Mouse (Mus musculus): ENCODE results near the gene Ctcfl. TPM values are rescaled to one million over a fixed set of nuclear protein-coding genes. Genes with fewer than 3 reads are reported as not detected.

Gene Ctcfl
- total RNA-seq, 1 experiment = 8.9 TPM

DNA sequence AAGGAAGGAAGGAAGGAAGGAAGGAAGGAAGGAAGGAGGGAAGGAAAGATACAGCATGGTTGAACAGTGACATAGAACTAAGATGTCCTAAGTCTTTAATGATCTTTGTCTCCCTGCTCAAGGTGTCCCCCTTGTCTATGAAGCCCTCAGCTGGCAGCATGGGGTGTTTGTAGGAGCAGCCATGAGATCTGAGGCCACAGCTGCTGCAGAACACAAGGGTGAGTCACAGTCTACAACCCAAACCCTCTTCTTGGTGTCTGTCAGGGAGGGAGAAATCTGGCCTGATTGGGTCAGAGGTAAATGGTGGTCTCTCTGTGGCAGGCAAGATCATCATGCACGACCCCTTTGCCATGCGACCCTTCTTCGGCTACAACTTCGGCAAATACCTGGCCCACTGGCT, 38.5 kb upstream of the Ctcfl start:
- H3K27ac ChIP-seq (ENCODE audit: insufficient read depth, low read depth, low read length, poor library complexity, severe bottlenecking) = no peak overlapping the region

DNA sequence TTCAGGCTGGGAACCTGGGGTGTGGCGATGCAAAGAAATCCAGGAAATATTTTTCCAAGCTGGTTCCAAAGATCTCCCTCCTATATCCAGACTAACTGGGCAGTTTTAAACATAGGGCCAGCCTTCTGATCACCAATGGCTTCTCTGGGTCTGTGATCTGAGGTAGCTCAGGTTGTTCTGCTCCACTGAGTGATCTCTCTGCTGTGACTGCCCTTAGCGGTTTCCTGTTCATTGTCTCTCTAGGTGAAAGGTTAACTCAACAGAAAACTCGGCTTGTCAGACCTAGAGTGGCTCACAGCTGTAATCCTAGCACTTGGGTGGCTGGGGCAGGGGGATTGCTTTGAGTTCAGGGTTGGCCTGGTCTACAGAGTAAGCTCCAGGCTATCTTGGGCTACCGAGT, 38.1 kb upstream of the Ctcfl start:
- no peak for DNase-seq (ENCODE audit: low read depth, low spot score)
- TF ChIP-seq CHD2 (IDR thresholded peaks at IDR 0.05; ENCODE audit: low read depth, low read length) (no peak), HCFC1 (IDR thresholded peaks at IDR 0.05; ENCODE audit: borderline replicate concordance, insufficient read depth, low read length) (no peak), ZNF384 (IDR thresholded peaks at IDR 0.05; ENCODE audit: low read depth, low read length) (no peak), ZC3H11A (IDR thresholded peaks at IDR 0.05; ENCODE audit: borderline replicate concordance, low read depth, low read length) (no peak), MAFK (IDR thresholded peaks at IDR 0.05; ENCODE audit: insufficient read depth, low read depth, low read length) (no peak)
- Histone ChIP-seq H3K9me3 (ENCODE audit: control insufficient read depth, insufficient read depth, low read depth, low read length) (no peaks in the 10 kb centered on the region), H3K36me3 (ENCODE audit: control insufficient read depth, insufficient read depth, low read length, poor library complexity, severe bottlenecking) (no peaks in the 10 kb centered on the region), H3K4me1 (ENCODE audit: control insufficient read depth in 2 of 2, insufficient read depth in 2 of 2, low read length in 2 of 2, poor library complexity in 1 of 2) (peaks cover 0 to 4% of the 10 kb centered on the region in 2 experiments; a peak in 1 of 4 replicates), H3K9ac (ENCODE audit: insufficient read depth, low read depth, low read length, poor library complexity, severe bottlenecking) (no peak overlapping the region), H3K4me3 (ENCODE audit: insufficient read depth in 1 of 2, low read depth in 1 of 2, low read length in 2 of 2, poor library complexity in 1 of 2, severe bottlenecking in 1 of 2) (no peak overlapping the region), H3K27ac (ENCODE audit: insufficient read depth, low read depth, low read length, poor library complexity, severe bottlenecking) (no peak overlapping the region)
- in situ Hi-C loops (cut with MboI; ENCODE audit: low sequenced_read_pairs in 2 of 2, unreplicated experiment in 2 of 2) = no loop called here

More for the DNA sequence above, 38.5 kb upstream of the Ctcfl start:
- Histone ChIP-seq H3K9ac (ENCODE audit: insufficient read depth, low read depth, low read length, poor library complexity, severe bottlenecking) (no peak overlapping the region), H3K36me3 (ENCODE audit: control insufficient read depth, insufficient read depth, low read length, poor library complexity, severe bottlenecking) (no peaks in the 10 kb centered on the region), H3K4me1 (ENCODE audit: control insufficient read depth in 2 of 2, insufficient read depth in 2 of 2, low read length in 2 of 2, poor library complexity in 1 of 2) (peaks cover 0 to 4% of the 10 kb centered on the region in 2 experiments; a peak in 1 of 4 replicates), H3K4me3 (ENCODE audit: insufficient read depth in 1 of 2, low read depth in 1 of 2, low read length in 2 of 2, poor library complexity in 1 of 2, severe bottlenecking in 1 of 2) (no peak overlapping the region), H3K9me3 (ENCODE audit: control insufficient read depth, insufficient read depth, low read depth, low read length) (no peaks in the 10 kb centered on the region)
- no peak for TF ChIP-seq ZNF384 (IDR thresholded peaks at IDR 0.05; ENCODE audit: low read depth, low read length)
- TF ChIP-seq ZC3H11A (IDR thresholded peaks at IDR 0.05; ENCODE audit: borderline replicate concordance, low read depth, low read length) = no peak
- no peak for TF ChIP-seq MAFK (IDR thresholded peaks at IDR 0.05; ENCODE audit: insufficient read depth, low read depth, low read length)
- no peak for TF ChIP-seq CHD2 (IDR thresholded peaks at IDR 0.05; ENCODE audit: low read depth, low read length)
- no peak for TF ChIP-seq HCFC1 (IDR thresholded peaks at IDR 0.05; ENCODE audit: borderline replicate concordance, insufficient read depth, low read length)
- in situ Hi-C loops (cut with MboI; ENCODE audit: low sequenced_read_pairs in 2 of 2, unreplicated experiment in 2 of 2) = no loop called here
- DNase-seq (ENCODE audit: low read depth, low spot score) = no peak

DNA sequence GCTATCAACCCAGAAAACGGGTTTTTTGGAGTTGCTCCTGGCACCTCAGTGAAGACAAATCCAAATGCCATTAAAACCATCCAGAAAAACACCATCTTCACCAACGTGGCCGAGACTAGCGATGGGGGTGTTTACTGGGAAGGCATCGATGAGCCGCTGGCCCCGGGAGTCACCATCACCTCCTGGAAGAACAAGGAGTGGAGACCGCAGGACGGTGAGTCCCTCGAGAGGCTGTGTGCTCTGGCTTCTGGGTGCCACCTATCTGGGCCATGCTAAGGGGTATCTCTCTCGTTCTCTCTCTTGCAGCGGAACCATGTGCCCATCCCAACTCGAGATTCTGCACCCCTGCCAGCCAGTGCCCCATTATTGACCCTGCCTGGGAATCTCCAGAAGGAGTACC, 37.6 kb upstream of the Ctcfl start:
- no peak overlapping the region for H3K9ac ChIP-seq (ENCODE audit: insufficient read depth, low read depth, low read length, poor library complexity, severe bottlenecking)
- no peak overlapping the region for H3K27ac ChIP-seq (ENCODE audit: insufficient read depth, low read depth, low read length, poor library complexity, severe bottlenecking)
- H3K36me3 ChIP-seq (ENCODE audit: control insufficient read depth, insufficient read depth, low read length, poor library complexity, severe bottlenecking) = no peaks in the 10 kb centered on the region
- H3K4me3 ChIP-seq (ENCODE audit: insufficient read depth in 1 of 2, low read depth in 1 of 2, low read length in 2 of 2, poor library complexity in 1 of 2, severe bottlenecking in 1 of 2) = no peak overlapping the region
- peaks cover 0 to 4% of the 10 kb centered on the region in 2 experiments; a peak in 1 of 4 replicates for H3K4me1 ChIP-seq (ENCODE audit: control insufficient read depth in 2 of 2, insufficient read depth in 2 of 2, low read length in 2 of 2, poor library complexity in 1 of 2)
- DNase-seq (ENCODE audit: low read depth, low spot score) = no peak
- in situ Hi-C loops (cut with MboI; ENCODE audit: low sequenced_read_pairs in 2 of 2, unreplicated experiment in 2 of 2) = no loop called here
- no peaks in the 10 kb centered on the region for H3K9me3 ChIP-seq (ENCODE audit: control insufficient read depth, insufficient read depth, low read depth, low read length)
- TF ChIP-seq ZNF384 (IDR thresholded peaks at IDR 0.05; ENCODE audit: low read depth, low read length) (no peak), CHD2 (IDR thresholded peaks at IDR 0.05; ENCODE audit: low read depth, low read length) (no peak), ZC3H11A (IDR thresholded peaks at IDR 0.05; ENCODE audit: borderline replicate concordance, low read depth, low read length) (no peak), MAFK (IDR thresholded peaks at IDR 0.05; ENCODE audit: insufficient read depth, low read depth, low read length) (no peak)

DNA sequence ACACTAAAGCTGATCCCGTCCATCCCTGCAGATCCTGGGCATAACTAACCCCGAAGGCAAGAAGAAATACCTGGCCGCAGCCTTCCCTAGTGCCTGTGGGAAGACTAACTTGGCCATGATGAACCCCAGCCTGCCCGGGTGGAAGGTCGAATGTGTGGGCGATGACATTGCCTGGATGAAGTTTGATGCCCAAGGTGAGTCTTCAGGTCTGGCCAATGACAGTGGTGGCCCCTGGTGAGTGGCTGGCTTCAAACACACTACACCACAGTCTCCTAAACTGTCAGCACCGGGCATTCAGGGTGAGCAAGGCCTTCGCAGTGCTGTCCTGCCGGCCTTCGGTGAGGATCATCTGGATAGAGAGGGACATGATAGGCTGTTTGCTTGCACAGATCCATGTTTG, 36.6 kb upstream of the Ctcfl start:
- DNase-seq (ENCODE audit: low read depth, low spot score) = no peak
- TF ChIP-seq HCFC1 (IDR thresholded peaks at IDR 0.05; ENCODE audit: borderline replicate concordance, insufficient read depth, low read length) (no peak), ZNF384 (IDR thresholded peaks at IDR 0.05; ENCODE audit: low read depth, low read length) (no peak), MAFK (IDR thresholded peaks at IDR 0.05; ENCODE audit: insufficient read depth, low read depth, low read length) (no peak), ZC3H11A (IDR thresholded peaks at IDR 0.05; ENCODE audit: borderline replicate concordance, low read depth, low read length) (no peak), CHD2 (IDR thresholded peaks at IDR 0.05; ENCODE audit: low read depth, low read length) (no peak)
- H3K4me3 ChIP-seq (ENCODE audit: insufficient read depth in 1 of 2, low read depth in 1 of 2, low read length in 2 of 2, poor library complexity in 1 of 2, severe bottlenecking in 1 of 2) = no peak overlapping the region
- peaks cover 0 to 4% of the 10 kb centered on the region in 2 experiments; a peak in 1 of 4 replicates for H3K4me1 ChIP-seq (ENCODE audit: control insufficient read depth in 2 of 2, insufficient read depth in 2 of 2, low read length in 2 of 2, poor library complexity in 1 of 2)
- in situ Hi-C loops (cut with MboI; ENCODE audit: low sequenced_read_pairs in 2 of 2, unreplicated experiment in 2 of 2) = no loop called here
- no peak overlapping the region for H3K27ac ChIP-seq (ENCODE audit: insufficient read depth, low read depth, low read length, poor library complexity, severe bottlenecking)
- H3K36me3 ChIP-seq (ENCODE audit: control insufficient read depth, insufficient read depth, low read length, poor library complexity, severe bottlenecking) = no peaks in the 10 kb centered on the region
- H3K9me3 ChIP-seq (ENCODE audit: control insufficient read depth, insufficient read depth, low read depth, low read length) = no peaks in the 10 kb centered on the region
- H3K9ac ChIP-seq (ENCODE audit: insufficient read depth, low read depth, low read length, poor library complexity, severe bottlenecking) = no peak overlapping the region

DNA sequence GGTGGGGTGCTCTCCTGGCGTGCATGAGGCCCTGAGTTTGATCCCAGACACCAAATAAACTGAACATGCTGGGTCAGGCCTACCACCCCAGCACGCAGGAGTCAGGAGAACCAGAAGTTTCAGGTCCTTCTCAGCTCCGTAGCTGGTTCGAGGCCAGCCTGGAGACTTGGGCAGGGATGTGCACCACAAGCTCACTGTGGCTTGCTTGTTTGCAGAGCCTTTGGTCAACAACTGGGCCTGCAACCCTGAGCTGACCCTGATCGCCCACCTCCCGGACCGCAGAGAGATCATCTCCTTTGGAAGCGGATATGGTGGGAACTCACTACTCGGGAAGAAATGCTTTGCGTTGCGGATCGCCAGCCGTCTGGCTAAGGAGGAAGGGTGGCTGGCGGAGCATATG, 35.6 kb upstream of the Ctcfl start:
- in situ Hi-C loops (cut with MboI; ENCODE audit: low sequenced_read_pairs in 2 of 2, unreplicated experiment in 2 of 2) = no loop called here
- Histone ChIP-seq H3K9me3 (ENCODE audit: control insufficient read depth, insufficient read depth, low read depth, low read length) (no peaks in the 10 kb centered on the region), H3K4me1 (ENCODE audit: control insufficient read depth in 2 of 2, insufficient read depth in 2 of 2, low read length in 2 of 2, poor library complexity in 1 of 2) (peaks cover 0 to 2% of the 10 kb centered on the region in 2 experiments; a peak in 1 of 4 replicates), H3K27ac (ENCODE audit: insufficient read depth, low read depth, low read length, poor library complexity, severe bottlenecking) (no peak overlapping the region), H3K4me3 (ENCODE audit: insufficient read depth in 1 of 2, low read depth in 1 of 2, low read length in 2 of 2, poor library complexity in 1 of 2, severe bottlenecking in 1 of 2) (no peak overlapping the region), H3K9ac (ENCODE audit: insufficient read depth, low read depth, low read length, poor library complexity, severe bottlenecking) (no peak overlapping the region), H3K36me3 (ENCODE audit: control insufficient read depth, insufficient read depth, low read length, poor library complexity, severe bottlenecking) (no peaks in the 10 kb centered on the region)
- DNase-seq (ENCODE audit: low read depth, low spot score) = no peak
- TF ChIP-seq ZNF384 (IDR thresholded peaks at IDR 0.05; ENCODE audit: low read depth, low read length) (no peak), CHD2 (IDR thresholded peaks at IDR 0.05; ENCODE audit: low read depth, low read length) (no peak), HCFC1 (IDR thresholded peaks at IDR 0.05; ENCODE audit: borderline replicate concordance, insufficient read depth, low read length) (no peak)
